Mouse (Mus musculus): ENCODE data around the gene Zfp874b.
"Not testable (repeated sequence)": the region's sequence is repeated elsewhere in the genome, so short reads cannot be mapped to it uniquely, and the experiment has no call there.

Gene Zfp874b

GRCm38 (mm10) chr13:67483625-67484423 lies at the start of gene Zfp874b:
TSS of gene Zfp874b (minus strand) at chr13:67484258.
- peak; percentile 71 to 84 for DNase-seq

DNA sequence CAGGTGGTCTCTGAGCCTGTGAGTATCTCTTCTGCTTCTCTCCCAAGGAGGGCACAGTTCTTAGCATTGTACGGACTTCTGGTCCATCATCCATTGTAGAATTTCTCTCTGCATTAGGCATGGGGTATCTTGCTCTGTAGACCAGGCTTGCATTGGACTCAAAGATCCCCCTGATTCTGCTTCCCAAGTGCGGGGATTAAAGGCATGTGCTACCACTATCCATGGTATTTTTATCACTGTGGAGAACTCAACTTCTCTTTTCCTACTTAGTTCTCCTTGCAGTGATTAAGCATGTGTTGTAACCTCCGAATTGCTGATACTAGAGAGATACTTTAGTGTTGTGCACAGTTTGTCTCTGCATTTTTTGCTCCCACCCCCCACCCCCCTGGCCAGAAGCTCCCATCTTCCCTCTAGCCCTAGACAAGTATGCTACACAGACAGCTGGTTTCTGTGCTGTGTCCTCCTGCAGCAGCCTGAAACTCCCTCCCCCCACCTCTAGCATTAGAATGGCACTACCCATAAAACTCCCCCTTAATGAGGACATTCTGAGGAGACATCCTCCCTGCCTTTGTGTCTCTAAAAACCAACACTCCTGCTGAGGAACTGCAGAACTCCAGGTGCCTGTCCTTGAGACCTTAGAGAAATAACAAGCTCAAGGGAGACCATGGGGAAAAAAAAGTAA lies 43.1 kb upstream of the Zfp874b start:
- no peak for DNase-seq

DNA sequence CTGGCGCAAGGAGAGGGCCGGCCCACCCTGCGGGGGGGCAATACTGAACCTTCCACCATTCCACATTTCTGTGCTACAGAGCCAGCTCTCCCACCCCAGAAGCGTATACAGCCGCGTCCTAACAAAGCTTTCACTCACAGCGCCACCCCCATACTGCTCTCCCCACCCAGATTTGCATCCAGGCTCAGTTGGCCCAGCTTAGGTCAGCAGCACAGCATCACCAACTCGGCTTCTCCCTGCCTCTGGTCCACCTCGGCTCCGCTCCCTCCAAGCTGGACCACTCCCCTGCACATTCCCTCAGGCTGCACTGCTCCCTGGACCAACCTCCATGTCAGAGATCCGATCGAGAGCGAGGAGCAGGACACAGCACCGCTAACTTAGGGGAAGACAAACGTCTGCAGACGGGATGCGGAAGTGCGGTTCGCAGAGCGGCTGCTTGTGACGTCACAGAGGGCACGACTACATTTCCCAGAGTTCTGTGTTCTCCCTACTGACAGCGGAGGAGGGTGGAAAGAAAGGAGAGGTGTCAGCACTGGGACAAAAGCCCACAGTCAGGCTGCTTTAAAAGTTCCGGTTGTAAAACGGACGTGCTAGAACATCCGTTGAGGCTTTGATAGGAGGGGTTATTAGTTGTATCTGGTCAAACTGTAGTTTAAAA lies 41.8 kb upstream of the Zfp874b start, which contains the start of the genes Gm26965 and Zfp87:
Gm26965 (minus strand) TSS at position 399 of the 658 bp plus-strand sequence.
Zfp87 (minus strand) TSS at position 425 of the 658 bp plus-strand sequence.
- DNase-seq, result peak; percentile 89 to 94

GRCm38 (mm10) chr13:67500908-67501307 lies 16.9 kb upstream of the Zfp874b start:
- DNase-seq, result no peak

GRCm38 (mm10) chr13:67500084-67500719 lies 16.1 kb upstream of the Zfp874b start, which contains the start of gene Zfp58:
TSS of gene Zfp58 (minus strand) at chr13:67500555.
- DNase-seq, result peak; percentile 66 to 84

DNA sequence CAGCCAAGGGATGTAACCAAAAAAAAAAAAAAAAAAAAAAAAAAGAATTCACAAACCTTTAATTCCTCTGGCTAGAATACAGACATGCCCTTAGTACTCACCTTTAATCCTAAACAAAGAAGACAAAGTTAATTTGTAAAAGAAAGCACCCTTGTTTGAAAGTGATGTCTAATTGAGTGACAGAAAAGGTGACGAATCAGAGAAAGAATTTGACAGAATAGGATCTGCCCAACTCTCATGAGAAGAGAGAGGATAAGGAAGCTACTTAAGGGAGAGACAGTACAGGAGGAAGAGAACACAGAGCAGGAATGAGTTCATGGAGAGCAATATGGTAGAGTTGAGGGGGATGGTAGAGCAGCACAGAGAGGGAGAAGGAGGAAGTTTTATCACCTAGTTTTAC lies 11.6 kb upstream of the Zfp874b start:
- no peak for DNase-seq

DNA sequence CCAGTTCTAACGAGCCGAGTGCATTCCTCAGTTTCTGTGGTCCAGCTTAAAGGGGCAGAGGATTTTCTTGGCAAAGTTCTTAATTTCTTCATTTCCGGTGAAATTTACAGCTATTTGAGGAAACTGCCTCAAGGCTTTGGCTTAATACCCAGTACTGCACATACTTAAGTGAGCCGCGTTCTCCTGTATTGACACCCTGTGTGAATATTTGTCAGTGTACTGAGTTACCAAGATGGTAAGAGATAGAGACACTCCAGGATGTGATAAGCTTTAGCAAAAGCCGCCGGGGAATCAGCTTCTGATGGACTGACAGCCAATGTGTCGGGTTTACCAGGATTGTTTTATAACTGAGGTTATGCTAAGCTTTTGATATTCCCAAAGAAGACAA lies 360 bp upstream of the Zfp874b start:
- DNase-seq, result no peak

DNA sequence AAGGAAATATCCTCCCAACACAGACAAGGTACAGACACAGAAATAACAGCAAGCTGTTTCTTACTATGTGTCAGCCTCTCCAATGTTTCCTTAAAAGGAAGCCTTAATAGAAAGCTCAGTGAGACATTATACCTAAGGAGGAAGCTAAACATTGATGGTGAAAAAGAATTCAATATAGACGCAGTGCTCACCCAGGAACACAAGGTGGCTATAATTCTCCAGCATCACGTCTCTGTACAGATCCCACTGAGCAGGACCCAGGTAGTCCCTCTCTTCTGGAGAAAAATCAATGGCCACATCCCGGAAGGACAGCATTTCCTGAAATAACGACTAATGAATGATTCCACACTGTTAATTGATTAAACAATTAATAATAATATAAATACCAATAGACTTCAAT lies 2.5 kb downstream of the Zfp874b start:
- no peak for DNase-seq

DNA sequence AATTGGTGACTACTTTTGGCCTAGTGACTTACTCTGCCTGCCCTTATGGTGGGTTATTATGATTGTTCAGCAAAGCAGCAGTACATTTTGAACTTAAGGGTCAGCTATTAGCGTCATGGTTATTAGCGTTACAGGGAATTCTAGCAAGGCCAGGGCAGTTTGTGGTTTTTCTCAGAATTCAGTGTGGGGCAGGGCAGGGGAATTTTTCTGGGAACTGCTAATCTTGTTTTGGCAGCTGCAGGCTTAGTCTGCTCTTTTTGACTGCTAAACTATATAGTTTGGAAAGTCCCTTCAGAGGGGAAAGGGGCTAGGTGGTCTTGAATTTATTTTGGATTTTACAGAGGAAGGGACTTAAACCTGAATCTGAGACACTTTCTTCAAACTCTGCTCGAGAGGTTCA lies 14.8 kb downstream of the Zfp874b start:
- DNase-seq, result no peak

DNA sequence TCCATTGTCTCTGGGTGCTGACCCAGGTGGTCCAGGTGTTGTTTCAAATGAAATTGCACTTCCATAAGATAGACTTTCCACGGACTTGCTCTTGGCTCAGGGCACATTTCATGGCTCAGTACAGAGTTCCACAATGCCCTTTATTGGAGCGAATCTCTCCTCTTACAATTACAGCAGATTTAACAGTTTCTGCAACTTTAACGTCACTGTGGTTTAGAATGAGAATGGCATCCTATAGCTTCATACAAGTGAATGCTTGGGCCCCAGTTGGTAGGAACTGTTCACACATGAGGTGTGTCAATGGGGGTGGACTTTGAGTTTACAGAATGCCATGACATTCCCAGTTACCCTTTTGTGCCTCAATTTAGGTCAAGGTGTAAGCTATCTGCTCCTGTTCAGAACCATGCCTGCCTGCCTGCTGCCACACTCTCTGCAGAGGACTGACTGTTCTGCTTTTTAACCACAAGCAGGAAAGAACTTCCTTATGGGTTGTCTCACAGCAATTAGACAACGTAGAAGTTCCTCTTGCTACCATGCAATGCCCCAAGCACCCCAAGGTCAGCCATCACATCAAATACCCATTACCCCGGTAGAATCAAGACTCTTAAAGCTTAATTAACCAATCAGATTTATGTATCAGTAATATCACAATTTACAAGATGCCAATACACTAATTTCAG lies 20.4 kb downstream of the Zfp874b start:
- not testable (repeated sequence) for DNase-seq

DNA sequence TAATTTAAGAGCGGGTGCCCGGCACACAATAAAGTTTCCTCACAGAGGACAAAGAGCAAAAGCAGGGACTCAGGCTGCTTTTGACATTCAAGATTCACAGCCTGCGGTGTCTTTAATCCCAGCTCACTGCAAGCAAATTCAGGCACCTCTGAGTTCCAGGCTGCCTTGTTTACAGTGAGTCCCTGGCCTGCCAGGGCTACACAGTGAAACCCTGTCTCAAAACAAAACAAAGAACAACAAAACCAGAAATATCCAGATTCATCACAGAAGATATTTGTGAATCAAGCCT lies 32.1 kb downstream of the Zfp874b start:
- no peak for DNase-seq

GRCm38 (mm10) chr13:67451172-67452020 lies 32.7 kb downstream of the Zfp874b start, which contains the start of gene Zfp874a:
TSS of gene Zfp874a (minus strand) at chr13:67451624.
- DNase-seq, result peak; percentile 79 to 84

DNA sequence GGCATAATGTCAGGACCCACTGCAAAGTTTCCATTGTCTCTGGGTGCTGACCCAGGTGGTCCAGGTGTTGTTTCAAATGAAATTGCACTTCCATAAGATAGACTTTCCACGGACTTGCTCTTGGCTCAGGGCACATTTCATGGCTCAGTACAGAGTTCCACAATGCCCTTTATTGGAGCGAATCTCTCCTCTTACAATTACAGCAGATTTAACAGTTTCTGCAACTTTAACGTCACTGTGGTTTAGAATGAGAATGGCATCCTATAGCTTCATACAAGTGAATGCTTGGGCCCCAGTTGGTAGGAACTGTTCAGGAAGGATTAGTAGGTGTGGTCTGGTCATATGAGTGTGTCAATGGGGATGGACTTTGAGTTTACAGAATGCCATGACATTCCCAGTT lies 47.0 kb downstream of the Zfp874b start:
- DNase-seq, result not testable (repeated sequence)

DNA sequence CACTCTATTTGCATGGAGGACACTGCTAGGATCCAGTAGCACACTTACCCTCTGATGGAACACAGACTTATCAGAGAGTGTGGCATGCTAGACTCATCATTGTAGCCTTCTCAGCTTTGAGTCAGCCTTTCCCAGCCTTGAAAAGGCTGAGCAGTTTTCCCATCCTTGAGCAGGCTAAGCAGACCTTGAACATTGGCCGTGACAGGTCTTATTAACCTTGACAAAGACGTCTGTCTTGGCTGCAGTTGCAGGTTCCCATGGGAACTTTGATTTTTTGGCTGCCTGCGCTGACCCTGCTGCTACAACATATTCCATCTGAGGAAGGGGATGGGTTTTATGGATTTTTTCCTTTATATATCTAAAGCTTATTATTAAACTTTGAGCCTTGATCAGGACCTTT lies 55.9 kb downstream of the Zfp874b start:
- DNase-seq, result no peak

DNA sequence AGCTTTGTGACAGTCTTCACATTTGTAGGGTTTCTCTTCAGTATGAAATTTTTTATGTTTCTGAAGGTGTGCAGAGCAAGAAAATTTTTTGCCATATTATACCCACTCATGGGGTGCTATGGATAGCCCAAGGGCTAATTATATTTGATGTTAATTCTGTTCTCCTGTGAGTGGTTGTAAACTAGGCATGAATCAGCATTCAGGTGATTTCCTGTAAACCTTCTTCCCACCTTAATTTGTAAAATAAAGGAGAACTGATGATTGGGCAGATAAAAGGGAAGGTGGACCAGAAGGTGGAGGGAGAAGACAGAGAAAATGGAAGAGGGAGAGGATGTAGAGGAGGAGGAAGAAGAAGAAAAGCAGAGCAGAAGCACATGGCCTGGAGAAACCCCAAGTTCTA lies 58.4 kb downstream of the Zfp874b start:
- not testable (repeated sequence) for DNase-seq

GRCm38 (mm10) chr13:67422532-67422931 lies 61.5 kb downstream of the Zfp874b start:
- not testable (repeated sequence) for DNase-seq
